Mouse (Mus musculus): ENCODE results near the gene Gm11238.
"Not testable (repeated sequence)": the region's sequence is repeated elsewhere in the genome, so short reads cannot be mapped to it uniquely, and the experiment has no call there.

DNA sequence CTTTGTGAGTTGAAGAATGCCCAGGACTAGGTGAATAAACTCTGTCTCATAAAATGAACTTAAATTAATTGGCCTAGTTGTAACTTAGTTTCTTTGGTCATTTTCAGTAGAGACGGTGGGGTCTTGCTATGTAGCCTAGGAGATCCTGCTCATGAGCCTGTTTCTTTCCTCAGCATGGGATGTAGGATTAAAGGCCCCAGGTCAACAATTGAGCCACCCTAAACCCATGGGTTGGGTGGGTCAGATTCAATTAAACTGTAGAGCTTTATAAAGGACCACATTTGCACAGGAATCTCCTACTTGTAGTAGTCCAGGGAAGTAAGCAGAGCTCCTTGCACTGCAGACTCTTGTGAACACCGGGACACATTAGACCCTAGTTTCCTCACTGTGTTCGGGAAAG is 15.0 kb downstream of the Gm11238 start, which contains the start of gene Gm11237:
- TF ChIP-seq CTCF (IDR thresholded peaks at IDR 0.05 in 2 of 3, conservative IDR thresholded peaks at IDR 0.05 in 1 of 3; ENCODE audit: control insufficient read depth in 1 of 3, insufficient read depth in 1 of 3, low read depth in 2 of 3, low read length in 3 of 3, poor library complexity in 1 of 3, severe bottlenecking in 1 of 3); GABPA (IDR thresholded peaks at IDR 0.05; ENCODE audit: low read depth, low read length); SIN3A (IDR thresholded peaks at IDR 0.05; ENCODE audit: low read length); POLR2A (IDR thresholded peaks at IDR 0.05; ENCODE audit: control insufficient read depth in 1 of 2, insufficient read depth in 1 of 2, low read depth in 1 of 2, low read length in 2 of 2, poor library complexity in 1 of 2); MXI1 (IDR thresholded peaks at IDR 0.05; ENCODE audit: low read depth, low read length); ELF1 (IDR thresholded peaks at IDR 0.05; ENCODE audit: low read depth, low read length); TBP (IDR thresholded peaks at IDR 0.05; ENCODE audit: low read depth, low read length); POLR2AphosphoS2 (IDR thresholded peaks at IDR 0.05; ENCODE audit: low read length): not testable (repeated sequence)
